Mouse (Mus musculus): ENCODE measurements around the gene Git1.

DNA sequence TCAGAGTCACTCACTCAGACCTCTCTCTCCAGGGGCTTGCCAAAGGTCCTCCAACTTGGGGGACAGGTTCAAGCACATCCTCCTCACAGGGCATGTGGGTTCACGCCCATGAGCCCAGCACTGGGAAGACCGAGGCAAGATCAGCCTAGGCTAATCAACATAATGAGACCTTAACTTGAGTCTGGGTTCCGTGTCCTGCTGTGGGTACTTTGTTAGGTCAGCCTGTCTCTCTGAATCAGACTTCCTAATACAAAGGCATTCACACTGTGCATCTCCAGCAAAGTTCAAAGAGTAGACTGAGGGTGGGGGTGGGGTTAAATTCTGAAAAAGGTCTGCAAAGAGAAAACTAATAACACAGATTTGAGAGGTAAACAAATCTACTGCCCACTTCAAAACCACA, 28.3 kb upstream of the Git1 start:
- TF ChIP-seq CTCF (IDR thresholded peaks at IDR 0.05; ENCODE audit: control insufficient read depth, insufficient read depth, low read length): no peak
- no peak for TF ChIP-seq POLR2A (IDR thresholded peaks at IDR 0.05; ENCODE audit: borderline replicate concordance, control insufficient read depth, low read depth, low read length)

All from bone marrow, adult 2 months (tissue).